Mouse (Mus musculus) v-Abl transformed pro-B cells (cell line): ENCODE data around the gene Ccnb2.

Experiments
- in situ Hi-C, 2 experiments: fragments of 400-800 bp; cut with MboI; formaldehyde crosslinking; loops; one replicate each; pipeline ENCODE4 v1.15.1; 2025; ENCODE audit not compliant: unreplicated experiment in 2 of 2

The Ccnb2 gene

GRCm38 (mm10) chr9:70387410-70388119, 33.8 kb downstream of the Ccnb2 start:
- in situ Hi-C loops: loop anchor here (25.0 kb wide), 1 partner anchor 875 kb away; no protein-coding TSS in a partner anchor

GRCm38 (mm10) chr9:70384958-70385728, 36.2 kb downstream of the Ccnb2 start:
- in situ Hi-C loops: loop anchor here (25.0 kb wide), 1 partner anchor 873 kb away; no protein-coding TSS in a partner anchor

GRCm38 (mm10) chr9:70384494-70384893, 36.9 kb downstream of the Ccnb2 start:
- in situ Hi-C loops: loop anchor here (25.0 kb wide), 1 partner anchor 872 kb away; no protein-coding TSS in a partner anchor

- in situ Hi-C loops: loop anchor here (25.0 kb wide), 1 partner anchor 871 kb away; no protein-coding TSS in a partner anchor
Measured at GRCm38 (mm10) chr9:70383750-70384149, 37.6 kb downstream of the Ccnb2 start.

- in situ Hi-C loops: loop anchor here (25.0 kb wide), 1 partner anchor 870 kb away; no protein-coding TSS in a partner anchor
Measured at GRCm38 (mm10) chr9:70382091-70382490, 39.3 kb downstream of the Ccnb2 start.

GRCm38 (mm10) chr9:70379502-70380467, 41.6 kb downstream of the Ccnb2 start:
- in situ Hi-C loops: loop anchor here (25.0 kb wide), 1 partner anchor 867 kb away; no protein-coding TSS in a partner anchor

GRCm38 (mm10) chr9:70371638-70372037, 49.7 kb downstream of the Ccnb2 start:
- in situ Hi-C loops: no loop called here

- in situ Hi-C loops: no loop called here
Measured at GRCm38 (mm10) chr9:70366898-70367297, 54.4 kb downstream of the Ccnb2 start.

GRCm38 (mm10) chr9:70365915-70366314, 55.4 kb downstream of the Ccnb2 start:
- in situ Hi-C loops: no loop called here

- in situ Hi-C loops: no loop called here
Measured at GRCm38 (mm10) chr9:70364741-70365140, 56.6 kb downstream of the Ccnb2 start.

GRCm38 (mm10) chr9:70359402-70360131, 61.8 kb downstream of the Ccnb2 start:
- in situ Hi-C loops: no loop called here
